Mouse (Mus musculus) CD8-positive naive resting alpha-beta T cell, adult 57 days (primary cell): ENCODE results near the gene Atf7. TPM values are rescaled to one million over a fixed set of nuclear protein-coding genes. Genes with fewer than 3 reads are reported as not detected.

Experiments used
- total RNA-seq: library from RNA; stranded (reverse); gene quantifications from one replicate; pipeline ENCODE4 v1.2.4, GENCODE M21; 2023

The Atf7 gene
- 114 TPM for total RNA-seq

DNA sequence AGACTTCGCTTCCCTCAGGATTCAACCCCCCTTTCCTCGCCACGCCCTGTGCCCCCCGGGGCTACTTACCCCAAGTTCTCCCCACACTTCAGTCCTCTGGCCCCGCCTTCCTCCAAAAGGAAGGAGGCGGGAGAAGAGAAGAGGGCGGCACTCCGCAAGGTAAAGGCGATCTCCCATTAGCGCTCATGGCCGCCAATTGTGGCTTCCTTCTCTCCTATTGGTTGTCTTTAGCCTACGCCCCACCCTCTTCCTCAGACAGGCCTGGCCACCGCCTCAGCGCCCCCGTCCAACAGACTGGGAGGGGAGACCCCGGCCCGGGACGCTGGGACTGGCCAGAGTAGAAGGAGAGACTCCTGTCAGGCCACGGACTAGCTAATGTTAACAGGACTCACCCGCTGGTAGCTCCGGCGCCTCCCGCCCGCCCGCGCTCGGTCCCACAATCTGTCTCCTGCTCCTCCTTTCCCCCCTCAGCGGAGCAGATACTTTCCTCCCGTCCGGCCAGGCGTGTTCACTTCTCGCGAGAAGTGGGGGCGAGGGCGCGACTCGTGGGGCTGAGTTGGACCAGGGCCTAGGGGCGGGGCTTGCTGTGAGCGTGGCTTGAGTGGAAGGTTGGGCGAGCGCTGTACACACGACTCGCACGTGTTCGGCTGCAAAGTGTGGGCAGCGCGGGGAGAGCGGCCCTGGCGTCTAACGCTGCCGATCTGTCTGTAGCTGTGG, at the start of gene Atf7, which contains the start of gene Gm28047:
TSS of gene Atf7 (minus strand) at position 495 of the 717 bp plus-strand sequence.
TSS of gene Gm28047 (minus strand) at position 98 of the 717 bp plus-strand sequence.

GRCm38 (mm10) chr15:102672215-102673071, 47.2 kb upstream of the Atf7 start, which contains the start of gene Atp5g2:
Gene Atp5g2, minus strand, starts transcription at chr15:102672352.

DNA sequence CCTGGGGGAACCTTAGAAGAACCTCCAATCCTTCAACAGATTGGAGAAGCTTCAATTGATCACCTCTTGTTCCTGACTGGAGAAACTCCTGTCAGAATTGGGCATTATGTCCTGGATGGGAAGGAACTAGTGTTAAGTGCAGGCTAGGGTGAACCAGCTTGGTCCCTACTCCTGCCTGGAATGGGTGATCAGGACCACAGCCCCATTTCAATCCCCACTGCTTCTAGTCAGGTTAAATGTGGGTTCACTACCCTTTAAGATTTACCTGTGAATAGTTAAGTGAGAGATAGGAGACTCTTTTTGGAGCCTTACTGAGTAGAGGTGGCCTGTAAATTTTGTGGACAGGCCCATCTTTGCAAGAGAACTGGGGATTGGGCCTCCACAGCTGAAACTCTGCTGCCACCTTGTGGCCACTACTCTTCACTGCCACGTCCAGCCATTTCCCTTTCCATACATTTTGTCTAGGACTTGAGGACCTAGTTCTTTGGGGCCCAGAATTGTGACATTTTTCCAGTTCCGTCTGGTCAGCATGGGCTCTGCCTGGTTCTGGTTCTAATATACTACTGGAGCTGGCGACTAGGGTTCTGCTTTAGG, 100.3 kb downstream of the Atf7 start, which contains the start of gene Npff:
TSS of gene Npff (minus strand) at position 51 of the 594 bp plus-strand sequence.

GRCm38 (mm10) chr15:102517976-102518858, 107.0 kb downstream of the Atf7 start, which contains the start of gene Tarbp2:
Gene Tarbp2, plus strand, starts transcription at chr15:102518192.

GRCm38 (mm10) chr15:102516728-102517404, 108.4 kb downstream of the Atf7 start, which contains the start of gene Map3k12:
Gene Map3k12, minus strand, starts transcription at chr15:102517064.

DNA sequence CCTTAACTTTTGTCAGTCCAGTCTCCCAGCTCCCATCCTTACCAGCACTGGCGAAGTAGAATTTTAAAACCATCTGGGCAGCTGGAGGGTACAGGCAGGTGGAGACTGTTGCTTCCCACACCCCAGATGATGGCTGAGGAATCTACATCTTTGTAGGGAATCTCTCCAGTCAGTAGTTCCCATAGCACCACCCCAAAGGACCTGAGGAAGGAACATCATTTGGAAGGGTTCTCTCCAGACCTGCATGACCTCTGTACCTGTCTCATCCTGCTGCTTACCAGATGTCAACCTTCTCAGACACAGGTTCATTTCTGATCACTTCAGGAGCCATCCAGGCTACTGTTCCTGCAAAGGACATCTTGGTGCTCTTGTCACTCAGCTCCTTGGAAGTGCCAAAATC, 121.8 kb downstream of the Atf7 start, which contains the start of gene Gm10337:
TSS of gene Gm10337 (plus strand) at position 276 of the 400 bp plus-strand sequence.

Other genes with a start within 250 kb of the Atf7 start
- 147 TPM for gene Sp1, start 219.3 kb downstream of the Atf7 start, total RNA-seq
- 0.34 TPM for gene Amhr2, start 180.1 kb downstream of the Atf7 start, total RNA-seq
- 36.6 TPM for gene Prr13, start 166.4 kb downstream of the Atf7 start, total RNA-seq
- 793 TPM for gene Pcbp2, start 154.9 kb downstream of the Atf7 start, total RNA-seq
- 32.0 TPM for gene Gm10337, start 121.7 kb downstream of the Atf7 start, total RNA-seq
- gene Map3k12, start 108.4 kb downstream of the Atf7 start, total RNA-seq: 5.2 TPM
- gene Tarbp2, start 107.3 kb downstream of the Atf7 start, total RNA-seq: 54.4 TPM
- 16.7 TPM for gene Npff, start 100.5 kb downstream of the Atf7 start, total RNA-seq
- 1.7 TPM for gene Gm28047, start 397 bp downstream of the Atf7 start, total RNA-seq
- gene Atp5g2, start 46.9 kb upstream of the Atf7 start, total RNA-seq: 8.5 TPM
- gene Calcoco1, start 96.7 kb upstream of the Atf7 start, total RNA-seq: 50.7 TPM